Mouse (Mus musculus): ENCODE measurements around the gene Ppp6r2.
A peak's percentile ranks its signal among the peaks of the same experiment; 100 is the strongest.

The Ppp6r2 gene

DNA sequence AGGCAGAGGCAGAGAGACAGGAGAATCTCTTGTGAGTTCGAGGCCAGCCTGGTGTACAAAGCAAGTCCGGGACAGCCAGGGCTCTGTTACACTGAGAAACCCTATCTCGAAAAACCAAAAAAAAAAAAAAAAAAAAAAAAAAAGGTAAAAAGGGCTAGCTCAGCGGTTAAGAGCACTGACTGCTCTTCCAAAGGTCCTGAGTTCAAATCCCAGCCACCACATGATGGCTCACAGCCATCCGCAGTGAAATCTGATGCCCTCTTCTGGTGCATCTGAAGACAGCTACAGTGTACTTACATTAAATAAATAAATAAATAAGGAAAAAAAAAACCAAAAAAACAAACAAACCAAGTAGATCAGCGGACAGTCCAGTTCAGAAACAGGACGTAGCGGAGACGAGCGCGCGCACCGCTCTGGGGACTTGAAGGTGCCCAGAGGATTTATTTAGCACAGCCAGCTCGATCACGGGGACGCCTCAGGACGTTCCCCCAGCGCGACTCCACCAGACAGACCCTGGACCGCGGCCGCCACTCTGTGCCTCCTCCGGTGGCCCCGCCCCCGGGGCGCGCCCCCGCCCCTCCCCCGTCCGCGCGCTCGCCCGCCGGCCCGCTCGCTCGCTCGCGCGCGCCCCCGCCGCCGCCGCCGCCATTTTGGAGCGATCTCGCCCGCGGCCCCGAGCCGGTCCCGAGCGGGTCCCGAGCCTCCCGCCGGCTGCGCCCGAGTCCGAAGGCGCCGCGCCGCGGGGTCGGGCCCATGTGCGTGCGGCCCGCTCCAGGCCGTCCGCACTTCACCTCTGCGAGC is at the start of gene Ppp6r2:
Gene Ppp6r2 (plus strand): TSS at position 639 of the 801 bp plus-strand sequence.
- peak; percentile 67 for DNase-seq (ENCODE audit: low spot score)

DNA sequence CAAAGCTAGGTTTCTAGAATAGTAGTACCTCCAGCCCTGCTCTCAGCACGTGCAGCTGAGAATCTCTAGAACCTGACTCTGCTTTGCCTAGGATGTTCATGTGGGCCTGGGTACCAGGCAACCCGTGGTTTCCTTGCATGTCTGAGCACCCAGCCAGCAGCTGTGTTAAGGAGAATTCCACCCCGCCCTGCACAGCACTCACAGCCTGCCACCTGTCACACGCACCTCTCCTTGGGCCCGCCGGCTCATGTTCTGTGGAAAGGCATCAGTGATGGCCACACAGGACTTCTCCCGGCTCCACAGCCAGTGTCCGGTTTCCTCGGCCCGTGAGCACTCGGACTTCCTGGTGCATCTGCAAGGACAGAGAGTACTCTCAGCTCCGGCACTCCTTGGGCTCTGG is 45.9 kb upstream of the Ppp6r2 start:
- DNase-seq (ENCODE audit: low spot score) = no peak

DNA sequence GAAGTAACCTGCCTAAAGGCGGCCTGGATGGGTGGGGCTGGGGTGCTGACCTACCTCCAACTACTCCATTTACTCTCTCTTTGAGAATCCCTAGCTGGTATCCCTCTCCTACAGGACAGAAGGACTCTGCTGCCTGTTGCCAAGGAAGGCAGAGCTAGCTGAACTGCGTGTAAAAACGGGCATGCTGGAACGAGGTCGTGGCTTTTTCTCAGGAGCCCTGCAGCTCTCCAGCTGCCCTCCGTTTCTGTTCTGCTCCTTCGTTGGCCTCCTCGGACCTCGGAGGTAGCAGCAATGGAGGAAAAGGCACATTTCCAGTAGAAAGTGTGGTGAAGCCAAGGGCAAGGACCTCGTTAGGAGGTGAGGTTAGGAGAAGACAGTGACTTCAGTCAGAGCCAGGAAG is 42.4 kb upstream of the Ppp6r2 start:
- DNase-seq (ENCODE audit: low spot score) = no peak

DNA sequence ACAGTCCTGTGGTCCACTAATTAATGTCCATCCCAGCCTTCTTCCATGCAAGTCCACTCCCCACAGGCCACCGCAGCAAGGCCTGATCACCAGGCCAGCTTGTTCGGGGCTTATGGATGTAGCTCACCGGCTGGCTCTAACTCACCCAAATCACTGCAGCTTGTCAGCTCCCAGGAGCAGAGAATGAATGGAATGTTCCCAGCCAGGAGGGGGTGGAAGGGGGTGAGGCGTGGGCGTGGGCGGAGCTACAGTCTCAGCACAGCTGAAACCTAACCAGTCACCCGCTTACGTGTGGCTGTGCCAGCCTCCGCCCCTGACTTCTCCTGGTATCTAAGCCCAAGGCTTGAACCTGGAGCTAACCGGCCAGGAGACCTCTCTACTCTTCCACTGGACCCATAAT is 41.9 kb upstream of the Ppp6r2 start:
- DNase-seq (ENCODE audit: low spot score) = peak; percentile 71

DNA sequence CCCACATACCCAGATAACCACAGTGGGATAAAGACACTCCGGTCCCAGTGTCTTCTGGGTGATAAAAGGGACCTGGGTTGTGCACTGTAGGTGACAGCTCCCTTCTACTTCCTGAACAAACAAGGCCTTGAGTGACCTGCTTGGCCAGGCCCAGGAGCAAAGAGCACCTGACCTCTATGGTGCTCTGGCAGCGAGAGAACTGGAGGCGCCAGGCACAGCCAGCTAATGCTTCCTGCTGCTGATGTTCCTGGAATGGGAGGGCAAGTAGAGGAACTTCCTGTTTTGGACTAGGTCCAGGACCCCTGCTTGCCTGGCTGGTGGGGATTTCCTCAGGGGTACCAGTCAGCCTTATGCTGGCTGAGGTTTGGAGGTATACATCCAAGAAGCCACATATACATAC is 41.3 kb upstream of the Ppp6r2 start:
- DNase-seq (ENCODE audit: low spot score) = no peak

DNA sequence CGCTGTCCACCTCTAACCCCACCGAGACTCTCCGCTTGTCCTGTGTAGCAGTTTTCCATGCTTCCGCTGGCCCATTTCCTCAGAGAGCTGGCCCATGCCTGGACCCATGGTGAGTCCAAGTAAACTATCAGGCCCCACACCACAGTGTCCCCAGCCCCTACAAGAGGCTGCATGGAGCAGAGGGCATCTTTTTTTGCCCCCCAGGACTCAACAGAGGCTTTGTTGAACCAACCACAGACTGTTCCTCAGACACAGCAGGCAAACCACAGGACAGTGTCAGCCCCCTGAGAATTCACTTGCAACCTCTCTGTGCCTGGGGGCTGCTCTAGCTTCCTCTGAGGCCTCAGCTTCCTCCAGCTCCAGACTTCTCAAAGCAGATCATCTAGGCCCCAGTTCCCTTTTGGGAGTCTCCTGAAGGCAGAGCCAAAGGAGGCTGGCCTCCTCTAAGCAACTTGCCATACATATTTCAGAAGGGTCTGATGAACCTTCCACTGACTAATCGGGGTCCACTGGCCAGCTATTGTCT is 39.8 kb upstream of the Ppp6r2 start:
- no peak for DNase-seq (ENCODE audit: low spot score)

DNA sequence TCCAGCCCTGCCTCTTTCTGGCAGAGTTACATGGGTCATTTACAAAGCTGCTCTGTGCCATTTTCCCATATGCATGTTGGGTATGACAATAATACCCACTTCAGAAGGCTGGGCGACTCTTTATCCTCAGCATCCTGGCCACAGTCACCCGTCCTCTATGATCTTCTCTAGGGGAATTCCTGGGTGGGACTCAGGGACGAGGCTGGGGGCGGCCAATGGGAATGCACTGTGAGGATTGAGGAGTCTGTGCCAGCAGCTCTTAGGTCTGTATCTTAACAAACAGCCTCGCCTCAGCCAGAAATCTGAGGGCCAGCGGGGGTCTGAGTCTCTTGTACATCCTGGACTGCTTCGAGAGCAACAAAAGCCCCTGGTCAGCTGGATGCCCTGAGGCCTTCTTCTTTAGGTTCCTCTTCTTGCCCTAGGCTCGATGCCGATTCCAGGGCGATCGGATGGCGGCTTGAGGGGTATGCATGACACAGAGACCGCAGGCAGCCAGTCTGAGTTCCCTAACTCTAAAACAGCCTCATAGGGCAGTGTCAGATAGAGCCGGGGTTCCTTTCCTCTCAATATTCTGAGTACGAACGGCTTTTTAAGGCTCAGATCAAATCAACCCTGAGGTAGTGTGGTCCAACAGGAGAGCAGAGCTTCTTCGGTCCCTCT is 38.9 kb upstream of the Ppp6r2 start:
- DNase-seq (ENCODE audit: low spot score) = no peak

DNA sequence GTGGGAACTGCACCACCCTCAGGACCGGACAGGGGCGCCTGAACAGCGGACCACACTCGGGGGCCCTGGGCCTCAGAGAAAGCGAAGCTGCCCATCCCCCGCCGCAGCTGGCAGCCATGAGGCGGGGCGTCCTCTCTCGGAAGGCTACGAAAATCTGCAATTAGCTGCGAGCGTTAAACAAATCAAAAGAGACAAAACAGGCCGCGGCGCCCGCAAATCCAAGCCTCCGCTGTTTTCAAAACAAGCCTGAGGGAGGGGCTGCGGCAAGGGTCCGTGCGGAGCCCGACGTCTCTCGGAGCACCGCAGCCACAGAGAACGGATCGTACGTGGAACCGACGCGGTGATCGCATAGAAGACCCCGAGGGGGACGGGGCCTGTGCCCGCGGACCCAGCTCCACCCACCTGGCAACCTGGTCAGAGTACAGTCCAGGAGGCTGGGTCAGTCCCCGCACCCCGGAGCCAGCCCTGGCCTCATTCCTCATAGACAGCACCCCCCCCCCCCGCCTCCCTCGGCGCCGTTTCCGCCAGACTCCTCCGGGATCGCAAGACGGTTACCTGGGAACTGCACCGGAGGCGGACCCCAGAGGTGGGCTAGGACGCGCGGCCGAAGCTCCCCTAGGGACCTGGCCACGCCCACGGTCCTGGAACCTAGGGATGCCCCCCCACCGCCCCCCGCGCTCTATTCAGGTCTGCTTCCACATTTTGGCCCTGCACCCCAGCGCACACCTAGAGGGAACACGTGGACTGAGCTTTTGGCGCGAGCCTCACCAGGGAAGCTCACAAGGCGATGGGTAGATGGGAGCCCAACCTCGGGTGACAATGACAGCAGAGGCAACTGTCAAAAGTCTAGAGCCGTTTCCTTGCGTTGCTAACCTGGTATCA is 38.1 kb upstream of the Ppp6r2 start:
- DNase-seq (ENCODE audit: low spot score) = no peak

DNA sequence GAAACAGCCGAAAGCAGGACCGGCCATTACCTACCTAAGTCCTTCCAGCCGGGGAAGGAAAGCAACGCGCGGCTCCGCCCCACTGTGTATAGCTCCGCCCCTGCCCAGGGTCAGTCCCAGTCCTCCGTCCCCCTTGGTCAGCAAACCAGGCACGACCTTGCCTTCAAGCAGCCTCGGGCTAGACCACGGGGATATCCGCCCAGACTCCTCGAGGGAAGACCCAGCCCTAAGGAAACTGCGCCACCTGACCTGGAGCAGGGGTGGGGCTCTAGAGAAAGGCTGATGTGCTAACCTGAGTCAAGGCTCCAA is 37.5 kb upstream of the Ppp6r2 start:
- peak; percentile 61 for DNase-seq (ENCODE audit: low spot score)

DNA sequence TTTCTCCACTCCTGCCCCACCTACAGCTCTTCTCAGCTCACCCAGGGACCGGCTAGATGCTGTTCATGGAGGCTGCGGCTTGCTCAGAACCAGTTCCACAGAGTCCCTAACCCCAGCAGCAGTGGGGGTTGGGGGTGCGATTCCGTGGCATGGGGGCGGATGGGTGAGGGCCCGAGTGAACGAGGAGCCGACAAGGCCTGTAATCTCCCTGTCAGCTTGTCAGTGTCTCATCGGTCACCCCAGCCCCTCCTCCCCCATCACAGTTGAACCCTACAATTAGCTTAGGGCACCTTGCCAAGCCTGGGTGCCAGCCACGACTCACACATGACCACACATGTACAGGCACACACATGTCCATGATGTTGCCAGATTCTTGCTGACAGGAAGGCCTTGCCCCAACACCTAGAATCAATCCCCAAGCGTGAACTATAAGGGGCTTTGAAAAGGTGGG is 36.4 kb upstream of the Ppp6r2 start:
- DNase-seq (ENCODE audit: low spot score) = no peak

DNA sequence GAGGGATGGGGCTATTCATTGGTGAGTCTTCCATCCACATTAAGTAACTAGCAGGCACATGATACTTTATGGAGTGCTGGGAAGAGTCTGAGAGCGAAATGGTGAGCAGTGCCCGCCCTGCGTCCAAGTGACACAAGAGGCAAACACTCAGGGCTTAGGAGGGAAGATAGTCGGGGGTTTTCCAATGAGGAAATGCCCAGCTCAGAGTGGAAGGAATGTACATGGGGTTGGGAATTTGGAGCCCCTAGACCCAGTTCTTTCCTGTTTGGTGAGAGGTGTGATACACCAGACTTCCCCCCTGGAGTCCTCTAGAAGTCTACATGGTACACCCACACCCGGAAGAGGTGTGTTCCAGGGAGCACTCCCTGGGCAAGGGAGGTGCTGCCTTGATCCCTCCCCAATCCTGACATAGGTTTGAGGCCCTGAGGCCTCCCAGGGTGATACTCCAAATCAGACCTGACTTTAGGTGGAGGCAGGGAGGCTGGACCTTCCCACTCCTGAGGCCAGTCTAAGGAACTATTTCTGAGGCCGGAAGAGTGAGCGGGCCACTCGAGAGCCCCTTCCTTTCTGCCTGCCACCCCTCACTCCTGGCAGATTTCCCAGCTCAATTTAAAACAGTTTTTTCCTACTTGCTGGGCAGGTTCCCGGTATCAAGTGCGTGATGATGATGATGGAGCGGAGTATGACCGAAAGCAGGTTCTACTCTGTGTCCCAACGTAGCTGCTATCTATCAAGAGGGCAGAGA is 35.8 kb upstream of the Ppp6r2 start:
- no peak for DNase-seq (ENCODE audit: low spot score)

DNA sequence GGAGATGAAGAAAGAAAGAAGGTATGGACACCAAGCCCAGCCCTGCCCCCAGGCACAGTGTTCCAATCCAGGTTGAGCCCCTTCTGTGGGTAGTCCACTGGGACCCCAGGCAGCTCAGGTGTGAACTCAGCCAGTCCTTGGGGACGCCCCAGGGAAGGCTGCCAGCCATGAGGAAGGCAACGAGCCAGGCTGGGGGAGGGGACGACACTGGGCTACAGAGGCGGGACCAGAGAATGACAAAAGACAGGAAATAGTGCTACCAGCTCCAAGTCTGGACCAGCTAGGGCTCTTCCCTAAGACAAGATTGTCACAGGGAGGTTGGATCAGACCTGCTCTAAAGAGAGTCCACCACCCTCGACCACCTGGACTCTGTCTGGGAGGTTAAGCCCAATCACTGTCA is 34.2 kb upstream of the Ppp6r2 start:
- peak; percentile 70 for DNase-seq (ENCODE audit: low spot score)

DNA sequence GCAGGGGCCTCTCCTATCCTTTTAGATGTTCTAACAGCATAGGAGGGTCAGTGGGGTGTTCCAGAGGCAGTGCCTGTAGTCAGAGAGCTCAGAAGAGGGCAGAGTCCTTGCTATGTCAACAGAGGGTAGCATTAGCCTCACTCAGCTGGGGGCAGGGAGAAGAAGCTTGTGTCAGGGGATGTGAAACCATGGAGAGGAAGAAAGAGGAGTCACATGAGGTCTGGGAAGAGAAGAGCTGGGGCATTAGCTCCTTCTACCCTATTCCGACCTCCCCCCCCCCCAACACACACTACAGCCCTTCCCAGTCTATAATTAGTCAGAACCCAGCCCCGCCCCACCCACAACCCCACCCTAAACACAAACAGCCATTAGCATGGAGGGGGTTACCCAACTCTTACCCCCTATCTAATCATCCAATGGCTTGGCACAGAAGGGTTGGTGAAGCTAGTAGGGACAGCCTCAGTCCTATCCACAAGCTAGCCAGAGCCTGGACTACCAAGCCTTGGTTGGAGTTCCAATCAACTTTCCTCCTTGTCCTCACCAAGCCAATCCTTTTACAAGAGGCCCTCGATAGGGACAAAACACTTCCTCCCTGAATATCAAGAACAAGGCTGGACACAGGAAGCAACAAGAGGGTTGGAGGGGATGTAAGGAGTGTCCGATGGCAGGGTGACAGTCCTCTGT is 33.6 kb upstream of the Ppp6r2 start:
- DNase-seq (ENCODE audit: low spot score) = no peak

DNA sequence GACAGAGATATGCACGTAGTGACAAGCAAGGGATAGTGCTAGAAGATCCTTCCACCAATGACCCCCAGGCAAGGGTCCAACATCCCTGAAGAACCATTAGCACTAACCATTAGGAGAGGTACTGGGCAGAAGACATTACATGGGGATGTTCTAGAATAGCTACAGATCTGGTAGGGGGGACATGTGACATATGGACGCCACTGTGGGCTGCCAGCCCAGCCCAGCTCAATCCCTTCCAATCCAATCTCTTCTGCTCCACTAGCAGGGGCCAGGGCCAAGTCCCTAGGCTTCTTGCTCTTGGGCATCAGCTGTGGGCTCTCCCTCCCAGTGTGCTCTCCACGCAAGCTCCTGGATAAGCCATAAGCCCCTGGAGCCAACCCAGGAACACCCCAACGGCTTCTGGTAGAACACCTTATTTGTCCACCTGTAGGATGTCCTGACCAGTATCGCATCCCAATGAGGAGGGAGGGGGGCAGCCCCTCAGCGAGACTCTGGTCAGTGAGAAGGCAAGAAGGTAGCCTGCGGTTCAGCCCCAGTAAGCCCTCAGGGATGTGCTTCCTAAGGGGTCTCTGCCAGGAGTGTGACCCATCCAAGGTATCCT is 33.0 kb upstream of the Ppp6r2 start:
- DNase-seq (ENCODE audit: low spot score) = no peak

DNA sequence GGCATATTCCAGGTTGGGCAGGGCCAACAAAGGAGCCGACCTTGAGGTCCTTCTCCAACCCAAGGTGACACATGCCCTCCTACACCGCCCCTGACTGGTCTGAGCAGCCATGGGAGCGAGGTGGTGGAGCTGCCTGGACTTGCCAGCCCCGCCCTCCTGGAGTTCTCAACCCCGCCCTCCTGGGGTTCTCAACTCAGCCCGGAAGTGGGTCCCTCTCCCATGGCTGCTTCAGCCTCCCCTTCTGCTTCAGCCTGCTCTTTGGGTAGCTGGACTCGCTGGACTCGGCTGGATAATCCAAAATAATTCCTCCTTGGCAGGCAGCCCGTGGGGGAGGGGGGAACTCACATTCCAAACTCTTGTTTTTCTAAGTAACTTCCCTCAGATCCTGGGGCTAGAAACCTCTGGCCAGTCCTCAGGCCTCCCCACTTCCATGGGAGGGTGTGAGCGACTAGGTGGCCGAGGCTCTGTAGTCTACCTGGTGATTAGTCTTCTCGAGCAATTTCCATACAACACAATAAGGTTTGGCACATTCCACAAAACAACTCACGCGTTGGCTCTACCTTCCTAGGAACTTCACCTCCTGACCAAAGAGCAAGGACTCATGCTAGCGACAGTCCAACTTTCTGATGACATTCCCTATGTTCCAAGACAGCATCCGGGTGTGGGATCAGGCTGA is 32.3 kb upstream of the Ppp6r2 start:
- peak; percentile 83 for DNase-seq (ENCODE audit: low spot score)

DNA sequence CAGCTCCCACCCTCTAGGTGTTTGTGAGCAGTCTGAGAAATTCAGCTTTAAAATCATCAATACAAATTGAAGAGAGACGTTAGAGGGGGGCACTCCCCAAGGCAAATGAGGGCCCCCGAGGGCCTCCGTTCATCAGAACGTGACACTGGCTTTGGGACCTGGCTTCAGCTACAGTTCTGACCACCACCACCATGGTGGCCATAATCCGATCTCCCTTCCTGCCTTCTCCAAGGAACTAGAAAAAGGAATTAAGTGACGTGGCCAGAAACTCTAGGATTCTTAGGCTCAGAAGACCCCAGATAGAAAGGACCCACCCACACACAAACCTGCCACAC is 31.8 kb upstream of the Ppp6r2 start:
- DNase-seq (ENCODE audit: low spot score) = no peak

DNA sequence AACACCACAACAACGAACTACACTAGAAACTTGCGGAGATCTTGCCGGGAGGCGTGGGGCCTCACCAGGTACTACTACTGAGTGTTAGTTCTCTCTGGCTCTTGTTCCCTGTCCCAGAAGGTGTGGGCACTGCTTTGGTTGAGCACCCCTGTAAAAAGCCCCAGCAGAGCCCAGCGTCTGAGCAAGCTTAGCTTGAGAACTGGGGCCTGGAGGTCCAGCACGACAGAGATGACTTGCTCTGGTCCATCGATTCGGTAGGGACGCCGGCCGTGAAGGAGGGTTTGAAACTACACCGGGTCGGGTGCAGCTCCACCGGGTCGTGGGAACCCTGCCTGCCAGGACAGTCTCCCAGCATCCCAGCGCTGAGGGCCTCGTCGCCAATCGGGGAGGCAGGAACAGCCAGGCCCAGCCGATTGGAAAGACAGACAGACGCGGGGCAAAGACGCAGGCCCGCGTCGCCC is 31.2 kb upstream of the Ppp6r2 start:
- DNase-seq (ENCODE audit: low spot score) = no peak

DNA sequence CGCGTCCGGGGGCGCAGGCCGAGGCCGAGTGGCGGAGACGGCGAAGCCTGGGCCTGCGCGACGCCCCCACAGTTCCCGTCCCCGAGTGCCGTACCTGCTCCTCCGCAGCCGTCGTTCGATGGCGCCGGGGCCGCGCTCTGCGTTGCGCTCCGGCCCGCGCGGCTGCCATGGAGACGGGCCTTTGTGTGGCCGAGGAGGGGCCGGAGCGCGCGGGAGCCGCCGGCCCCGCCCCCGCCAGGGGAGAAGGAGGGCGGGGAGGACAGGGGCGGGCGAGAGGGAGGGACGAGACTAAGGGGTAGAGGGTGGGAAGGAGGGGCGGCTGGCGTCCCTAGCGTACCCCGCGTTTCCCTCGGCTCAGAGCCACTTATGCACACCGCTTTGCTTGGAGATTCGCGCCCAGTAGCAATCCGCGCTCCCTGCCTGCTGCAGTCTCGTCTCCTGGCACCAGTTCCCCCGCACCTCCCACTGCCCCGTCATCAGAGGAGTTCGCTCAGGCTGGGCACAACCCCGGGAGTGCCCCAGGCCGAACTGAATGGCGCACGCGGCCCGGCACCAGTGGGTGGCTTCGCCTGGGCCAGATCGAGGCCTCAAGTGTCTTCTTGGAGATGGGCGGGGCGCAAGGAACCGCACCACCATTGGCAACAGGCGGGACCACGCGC is 30.7 kb upstream of the Ppp6r2 start, which contains the start of gene Plxnb2:
Gene Plxnb2 (minus strand): TSS at position 218 of the 659 bp plus-strand sequence.
- peak; percentile 81 for DNase-seq (ENCODE audit: low spot score)

DNA sequence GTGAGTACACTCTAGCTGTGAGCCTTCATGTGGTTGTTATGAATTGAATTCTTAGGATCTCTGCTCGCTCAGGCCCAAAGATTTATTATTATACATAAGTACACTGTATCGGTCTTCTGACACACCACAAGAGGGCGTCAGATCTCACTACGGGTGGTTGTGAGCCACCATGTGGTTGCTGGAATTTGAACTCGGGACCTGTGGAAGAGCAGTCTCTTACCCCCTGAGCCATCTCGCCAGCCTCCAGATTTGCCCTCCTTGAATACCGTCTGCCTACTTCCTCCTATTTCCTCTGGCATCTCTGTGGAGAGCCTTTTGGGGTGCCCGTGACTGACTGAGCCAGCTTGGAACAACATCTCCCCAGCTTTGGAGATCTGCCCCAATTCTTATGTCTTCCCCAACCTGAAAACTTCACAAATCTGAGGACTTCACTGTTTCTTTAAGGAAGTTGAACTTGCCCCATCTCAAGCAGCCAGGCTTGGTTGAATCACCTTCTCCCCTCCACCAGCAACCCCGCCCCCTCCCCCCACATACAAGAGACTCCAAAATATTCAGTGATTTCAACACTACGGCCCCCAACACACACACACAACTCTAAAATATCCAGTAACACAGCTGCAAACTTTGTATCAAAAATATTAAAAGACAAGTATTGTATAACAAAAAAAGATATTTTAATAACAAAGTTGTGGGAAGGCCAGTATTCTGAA is 29.6 kb upstream of the Ppp6r2 start:
- DNase-seq (ENCODE audit: low spot score) = no peak

All from ovary, adult 18-20 months (tissue).